ENCODE assay signal across 9 mouse cellular contexts in genomic region chr3:104356106-104356505, GRCm38 (mm10).
"Had no signal": no experiment of that assay in that cellular context is flagged by ENCODE, and none has a peak within 500 bp of the region (broad histone marks: within the 10 kb centered on the region; RNA-seq: fewer than 3 reads in every experiment).

No protein-coding gene starts in this region.

- DNase-seq: kidney, adult 9 months; kidney, postnatal 10 days; lung, adult 2 months; lung, postnatal 4 days; retina, postnatal 1 day; right cerebral cortex, postnatal 4 days; spleen, adult 18-20 months; thymus, adult 2 months; thymus, postnatal 25 days had no signal
